Mouse (Mus musculus): ENCODE results near the gene A630076J17Rik.

The A630076J17Rik gene

GRCm38 (mm10) chr3:107273820-107274219 lies 43.4 kb downstream of the A630076J17Rik start:
- in situ Hi-C loops (cut with MseI, MboI), result no loop called here

- in situ Hi-C loops (cut with MseI, MboI), result no loop called here
These were observed 44.9 kb downstream of the A630076J17Rik start for GRCm38 (mm10) chr3:107275351-107275750.

GRCm38 (mm10) chr3:107275996-107276395 lies 45.6 kb downstream of the A630076J17Rik start:
- in situ Hi-C loops (cut with MseI, MboI), result no loop called here

DNA sequence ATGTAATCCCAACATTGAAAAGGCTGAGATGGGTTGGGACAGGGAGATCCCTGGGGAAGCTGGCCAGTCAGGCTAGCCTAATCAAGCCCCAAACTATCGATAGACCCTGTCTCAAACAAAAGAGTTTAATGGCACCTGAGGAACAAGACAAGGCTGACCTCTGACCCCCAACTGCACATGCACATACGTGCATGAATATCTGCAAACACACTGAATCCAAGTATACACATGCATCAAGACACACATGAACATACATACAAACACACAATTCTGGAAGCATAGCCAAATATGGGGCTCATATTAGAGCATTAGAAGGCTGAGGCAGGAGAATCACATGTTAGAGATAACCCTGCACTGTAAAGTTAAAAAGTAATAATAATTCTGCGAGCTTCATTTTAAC lies 46.2 kb downstream of the A630076J17Rik start:
- in situ Hi-C loops (cut with MseI, MboI), result no loop called here

GRCm38 (mm10) chr3:107278479-107279269 lies 48.3 kb downstream of the A630076J17Rik start, which contains the start of gene Lamtor5:
Lamtor5 (plus strand) TSS chr3:107278858.
- in situ Hi-C loops (cut with MseI, MboI), result no loop called here
